Mouse (Mus musculus): ENCODE measurements around the gene Olfr148. TPM values are rescaled to one million over a fixed set of nuclear protein-coding genes. Genes with fewer than 3 reads are reported as not detected.

Olfr148 gene
- not detected in 2 replicates for polyA plus RNA-seq (2011; ENCODE audit: insufficient read depth, insufficient read length, low read depth, missing spikeins)

- no peak within 1 kb of the TSS for H3K27ac ChIP-seq (ENCODE audit: insufficient read depth, low read length)
- H3K36me3 ChIP-seq (ENCODE audit: control insufficient read depth, insufficient read depth, low read length, poor library complexity, severe bottlenecking): no peaks in the 10 kb centered on the region
- H3K4me3 ChIP-seq (ENCODE audit: low read depth, low read length): no peak within 1 kb of the TSS
- TF ChIP-seq EP300 (IDR thresholded peaks at IDR 0.05; ENCODE audit: insufficient read depth, low read depth, low read length) (no peak), POLR2A (IDR thresholded peaks at IDR 0.05; ENCODE audit: insufficient read depth, low read length) (no peak), CTCF (IDR thresholded peaks at IDR 0.05; ENCODE audit: low read depth, low read length) (no peak)
- H3K4me1 ChIP-seq (ENCODE audit: control insufficient read depth, insufficient read depth, low read length): no peaks in the 10 kb centered on the region
- H3K9ac ChIP-seq (ENCODE audit: low read depth, poor library complexity, severe bottlenecking): no peak within 1 kb of the TSS
- no peaks in the 10 kb centered on the region for H3K27me3 ChIP-seq (ENCODE audit: control insufficient read depth, insufficient read depth, low read length, poor library complexity, severe bottlenecking)
- H3K9me3 ChIP-seq (replicated peaks; ENCODE audit: control insufficient read depth, insufficient read depth, low read length, poor library complexity, severe bottlenecking): no peaks in the 10 kb centered on the region
These were observed at the start of gene Olfr148 for GRCm38 (mm10) chr9:39610355-39610754. Gene Olfr148, plus strand, starts transcription at chr9:39610655.

GRCm38 (mm10) chr9:39575469-39575868, 35.0 kb upstream of the Olfr148 start, which contains the start of gene Olfr959:
Gene Olfr959, minus strand, starts transcription at chr9:39575569.
- no peak within 1 kb of the TSS for H3K4me3 ChIP-seq (ENCODE audit: low read depth, low read length)
- no peaks in the 10 kb centered on the region for H3K36me3 ChIP-seq (ENCODE audit: control insufficient read depth, insufficient read depth, low read length, poor library complexity, severe bottlenecking)
- H3K4me1 ChIP-seq (ENCODE audit: control insufficient read depth, insufficient read depth, low read length): no peaks in the 10 kb centered on the region
- no peak within 1 kb of the TSS for H3K27ac ChIP-seq (ENCODE audit: insufficient read depth, low read length)
- no peaks in the 10 kb centered on the region for H3K9me3 ChIP-seq (replicated peaks; ENCODE audit: control insufficient read depth, insufficient read depth, low read length, poor library complexity, severe bottlenecking)
- no peak within 1 kb of the TSS for H3K9ac ChIP-seq (ENCODE audit: low read depth, poor library complexity, severe bottlenecking)
- no peaks in the 10 kb centered on the region for H3K27me3 ChIP-seq (ENCODE audit: control insufficient read depth, insufficient read depth, low read length, poor library complexity, severe bottlenecking)
- TF ChIP-seq CTCF (IDR thresholded peaks at IDR 0.05; ENCODE audit: low read depth, low read length) (no peak), POLR2A (IDR thresholded peaks at IDR 0.05; ENCODE audit: insufficient read depth, low read length) (no peak), EP300 (IDR thresholded peaks at IDR 0.05; ENCODE audit: insufficient read depth, low read depth, low read length) (no peak)

GRCm38 (mm10) chr9:39577050-39577449, 33.4 kb upstream of the Olfr148 start:
- no peaks in the 10 kb centered on the region for H3K36me3 ChIP-seq (ENCODE audit: control insufficient read depth, insufficient read depth, low read length, poor library complexity, severe bottlenecking)
- H3K27ac ChIP-seq (ENCODE audit: insufficient read depth, low read length): no peak overlapping the region
- H3K4me1 ChIP-seq (ENCODE audit: control insufficient read depth, insufficient read depth, low read length): no peaks in the 10 kb centered on the region
- no peak overlapping the region for H3K4me3 ChIP-seq (ENCODE audit: low read depth, low read length)
- no peaks in the 10 kb centered on the region for H3K27me3 ChIP-seq (ENCODE audit: control insufficient read depth, insufficient read depth, low read length, poor library complexity, severe bottlenecking)
- H3K9me3 ChIP-seq (replicated peaks; ENCODE audit: control insufficient read depth, insufficient read depth, low read length, poor library complexity, severe bottlenecking): no peaks in the 10 kb centered on the region
- TF ChIP-seq CTCF (IDR thresholded peaks at IDR 0.05; ENCODE audit: low read depth, low read length): no peak
- no peak for TF ChIP-seq EP300 (IDR thresholded peaks at IDR 0.05; ENCODE audit: insufficient read depth, low read depth, low read length)
- TF ChIP-seq POLR2A (IDR thresholded peaks at IDR 0.05; ENCODE audit: insufficient read depth, low read length): no peak
- H3K9ac ChIP-seq (ENCODE audit: low read depth, poor library complexity, severe bottlenecking): no peak overlapping the region

GRCm38 (mm10) chr9:39602536-39603332, 7.7 kb upstream of the Olfr148 start:
- H3K27me3 ChIP-seq (ENCODE audit: control insufficient read depth, insufficient read depth, low read length, poor library complexity, severe bottlenecking): no peaks in the 10 kb centered on the region; the same call in 1 of the 2 replicates
- peaks cover 4% of the 10 kb centered on the region for H3K4me1 ChIP-seq (ENCODE audit: control insufficient read depth, insufficient read depth, low read length)
- H3K36me3 ChIP-seq (ENCODE audit: control insufficient read depth, insufficient read depth, low read length, poor library complexity, severe bottlenecking): no peaks in the 10 kb centered on the region
- TF ChIP-seq EP300 (IDR thresholded peaks at IDR 0.05; ENCODE audit: insufficient read depth, low read depth, low read length): 0 out of 2 replicates have a peak, but pooled peaks have one; percentile 4
- no peak for TF ChIP-seq POLR2A (IDR thresholded peaks at IDR 0.05; ENCODE audit: insufficient read depth, low read length)
- TF ChIP-seq CTCF (IDR thresholded peaks at IDR 0.05; ENCODE audit: low read depth, low read length): no peak
- no peak overlapping the region for H3K27ac ChIP-seq (ENCODE audit: insufficient read depth, low read length)
- H3K4me3 ChIP-seq (ENCODE audit: low read depth, low read length): peak overlapping the region; percentile 14; the same call in 1 of the 2 replicates
- no peak overlapping the region for H3K9ac ChIP-seq (ENCODE audit: low read depth, poor library complexity, severe bottlenecking)
- H3K9me3 ChIP-seq (replicated peaks; ENCODE audit: control insufficient read depth, insufficient read depth, low read length, poor library complexity, severe bottlenecking): no peaks in the 10 kb centered on the region

- Histone ChIP-seq H3K4me1 (ENCODE audit: control insufficient read depth, insufficient read depth, low read length) (peaks cover 4% of the 10 kb centered on the region), H3K27me3 (ENCODE audit: control insufficient read depth, insufficient read depth, low read length, poor library complexity, severe bottlenecking) (no peaks in the 10 kb centered on the region; the same call in 1 of the 2 replicates), H3K36me3 (ENCODE audit: control insufficient read depth, insufficient read depth, low read length, poor library complexity, severe bottlenecking) (no peaks in the 10 kb centered on the region), H3K27ac (ENCODE audit: insufficient read depth, low read length) (no peak overlapping the region), H3K9me3 (replicated peaks; ENCODE audit: control insufficient read depth, insufficient read depth, low read length, poor library complexity, severe bottlenecking) (no peaks in the 10 kb centered on the region), H3K4me3 (ENCODE audit: low read depth, low read length) (no peak overlapping the region), H3K9ac (ENCODE audit: low read depth, poor library complexity, severe bottlenecking) (no peak overlapping the region)
- TF ChIP-seq POLR2A (IDR thresholded peaks at IDR 0.05; ENCODE audit: insufficient read depth, low read length) (no peak), EP300 (IDR thresholded peaks at IDR 0.05; ENCODE audit: insufficient read depth, low read depth, low read length) (no peak), CTCF (IDR thresholded peaks at IDR 0.05; ENCODE audit: low read depth, low read length) (no peak)
These were observed 7.1 kb upstream of the Olfr148 start for GRCm38 (mm10) chr9:39603333-39603845.

Data from ES-Bruce4 (cell line).